Mouse (Mus musculus) lung, postnatal 36 days (tissue): ENCODE results near the gene Cacna2d3.

Experiments used
- DNase-seq: peaks from one replicate; pipeline ENCODE4 v3.0.0; 2022; ENCODE audit warnings: mixed read lengths

Cacna2d3 gene

DNA sequence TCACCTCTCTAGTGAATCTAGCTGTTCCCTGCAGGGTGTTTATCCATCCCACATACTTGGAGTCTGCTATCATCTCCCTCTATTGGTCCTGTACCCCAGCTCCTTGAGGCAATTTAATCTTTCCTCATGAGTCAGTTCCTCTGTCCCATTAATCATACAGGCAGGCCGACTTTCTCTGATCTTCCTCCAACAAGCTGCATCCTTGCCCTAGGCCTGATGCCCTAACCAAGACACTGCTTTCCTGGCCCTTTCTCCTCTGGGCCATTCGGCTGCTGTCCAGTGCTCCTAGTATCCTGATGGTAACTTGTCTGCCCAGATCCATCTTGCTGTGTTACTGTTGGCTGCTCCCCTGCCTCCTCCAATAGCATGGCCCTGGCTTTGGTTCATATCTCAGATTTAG, 737.4 kb downstream of the Cacna2d3 start:
- peak; percentile 11 for DNase-seq

DNA sequence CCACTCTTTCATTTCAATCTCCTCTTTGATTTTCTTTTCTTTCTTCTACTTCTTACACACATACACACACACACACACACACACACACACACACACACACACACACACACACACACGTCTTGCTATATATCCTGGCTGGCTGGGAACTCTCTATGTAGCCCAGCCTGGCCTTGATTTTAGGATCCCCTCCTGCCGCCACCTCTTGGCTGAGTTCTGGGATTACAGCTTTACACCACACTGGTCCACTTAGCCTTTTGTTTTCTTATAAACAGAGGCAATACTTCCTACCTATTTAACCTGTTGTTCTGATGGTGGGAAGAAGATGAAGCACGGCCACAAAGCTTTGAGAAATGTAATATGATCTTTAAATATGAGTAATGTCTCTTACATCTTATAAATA, 741.2 kb downstream of the Cacna2d3 start:
- DNase-seq, result no peak

- DNase-seq, result no peak
These were observed 742.4 kb downstream of the Cacna2d3 start for GRCm38 (mm10) chr14:28979230-28979629.

DNA sequence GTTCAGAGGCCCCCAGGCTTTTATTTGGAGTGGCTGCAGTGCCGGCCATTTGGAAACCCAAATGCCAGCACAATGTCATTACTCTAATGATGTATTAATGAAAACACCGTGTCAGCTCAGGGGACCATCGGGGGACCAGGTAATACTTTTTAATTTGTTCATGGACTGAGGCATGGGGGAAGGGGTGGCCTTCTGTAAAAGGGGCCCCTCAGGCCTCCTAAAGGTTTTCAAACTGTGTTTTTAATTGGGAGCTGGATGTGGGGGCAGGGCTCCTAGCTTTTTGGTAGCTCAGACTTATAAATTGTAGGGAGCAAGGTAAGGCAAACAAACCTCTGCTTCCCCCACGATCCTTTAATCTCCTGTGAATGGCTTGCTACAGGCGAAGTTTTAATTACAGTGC, 749.0 kb downstream of the Cacna2d3 start:
- no peak for DNase-seq

GRCm38 (mm10) chr14:28969247-28969646, 752.4 kb downstream of the Cacna2d3 start:
- DNase-seq, result no peak

DNA sequence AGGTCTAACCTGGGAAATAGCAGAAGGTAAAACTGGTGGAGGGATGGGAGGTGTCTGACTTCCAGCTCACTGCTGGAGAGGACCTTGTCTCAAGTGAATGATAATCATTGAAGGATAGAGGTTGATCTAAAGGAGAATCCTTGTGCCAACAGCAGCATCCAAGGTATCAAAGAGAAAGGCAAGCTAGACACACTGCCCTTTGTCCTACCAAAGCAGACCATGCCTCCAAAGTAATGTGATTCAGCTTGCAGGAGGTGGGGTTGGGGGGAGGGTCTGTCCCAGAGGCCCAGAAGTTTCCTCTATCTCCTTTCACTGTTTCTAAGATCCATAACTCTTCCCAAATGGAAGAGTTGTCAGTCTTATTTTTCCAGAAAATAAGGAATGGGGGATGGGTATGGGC, 754.8 kb downstream of the Cacna2d3 start:
- no peak for DNase-seq

GRCm38 (mm10) chr14:28961379-28961778, 760.3 kb downstream of the Cacna2d3 start:
- DNase-seq, result no peak

DNA sequence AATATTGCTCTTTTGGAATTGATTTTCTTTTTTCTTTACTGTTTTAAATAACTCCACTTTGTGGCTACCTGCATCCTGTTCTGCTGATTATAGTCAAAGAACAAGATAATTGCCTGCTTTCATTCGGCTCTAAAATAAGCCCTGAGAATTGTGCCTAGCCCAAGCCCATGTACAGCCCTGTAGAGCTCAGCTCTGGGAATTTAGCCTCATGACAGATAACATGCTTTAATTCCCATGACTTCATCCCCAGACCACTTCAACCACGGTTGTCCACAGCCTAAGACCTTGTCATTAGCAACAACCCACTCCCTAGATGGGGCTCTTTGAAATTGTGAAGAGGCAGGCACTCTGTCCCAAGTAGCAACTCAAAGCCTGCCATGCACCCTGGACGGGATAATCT, 762.6 kb downstream of the Cacna2d3 start:
- no peak for DNase-seq

GRCm38 (mm10) chr14:28958131-28959015, 763.3 kb downstream of the Cacna2d3 start:
- no peak for DNase-seq

GRCm38 (mm10) chr14:28955181-28955580, 766.5 kb downstream of the Cacna2d3 start:
- DNase-seq, result no peak

GRCm38 (mm10) chr14:28954588-28954987, 767.1 kb downstream of the Cacna2d3 start:
- DNase-seq, result no peak

GRCm38 (mm10) chr14:28954086-28954485, 767.6 kb downstream of the Cacna2d3 start:
- DNase-seq, result no peak

GRCm38 (mm10) chr14:28953409-28953808, 768.3 kb downstream of the Cacna2d3 start:
- DNase-seq, result no peak

DNA sequence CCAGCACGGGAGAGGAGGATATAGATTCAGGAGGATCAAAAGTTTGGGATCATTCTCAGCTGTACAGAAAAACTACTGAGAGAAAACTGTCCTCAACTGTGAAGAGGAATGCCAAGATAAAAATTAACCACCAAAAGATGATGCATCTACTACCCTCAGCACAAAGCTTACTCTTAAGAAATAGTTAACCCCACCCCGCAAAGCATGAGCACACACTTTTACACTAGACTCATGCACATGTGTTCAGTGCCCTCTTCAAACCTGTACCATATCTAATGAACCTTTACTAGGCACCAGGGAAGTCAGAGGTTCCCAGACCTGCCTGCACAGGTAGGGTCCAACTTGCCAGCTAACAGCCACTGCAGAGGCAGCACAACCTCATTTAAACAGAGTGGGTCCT, 771.2 kb downstream of the Cacna2d3 start:
- DNase-seq, result no peak

GRCm38 (mm10) chr14:28949785-28950184, 771.9 kb downstream of the Cacna2d3 start:
- DNase-seq, result peak; percentile 1

DNA sequence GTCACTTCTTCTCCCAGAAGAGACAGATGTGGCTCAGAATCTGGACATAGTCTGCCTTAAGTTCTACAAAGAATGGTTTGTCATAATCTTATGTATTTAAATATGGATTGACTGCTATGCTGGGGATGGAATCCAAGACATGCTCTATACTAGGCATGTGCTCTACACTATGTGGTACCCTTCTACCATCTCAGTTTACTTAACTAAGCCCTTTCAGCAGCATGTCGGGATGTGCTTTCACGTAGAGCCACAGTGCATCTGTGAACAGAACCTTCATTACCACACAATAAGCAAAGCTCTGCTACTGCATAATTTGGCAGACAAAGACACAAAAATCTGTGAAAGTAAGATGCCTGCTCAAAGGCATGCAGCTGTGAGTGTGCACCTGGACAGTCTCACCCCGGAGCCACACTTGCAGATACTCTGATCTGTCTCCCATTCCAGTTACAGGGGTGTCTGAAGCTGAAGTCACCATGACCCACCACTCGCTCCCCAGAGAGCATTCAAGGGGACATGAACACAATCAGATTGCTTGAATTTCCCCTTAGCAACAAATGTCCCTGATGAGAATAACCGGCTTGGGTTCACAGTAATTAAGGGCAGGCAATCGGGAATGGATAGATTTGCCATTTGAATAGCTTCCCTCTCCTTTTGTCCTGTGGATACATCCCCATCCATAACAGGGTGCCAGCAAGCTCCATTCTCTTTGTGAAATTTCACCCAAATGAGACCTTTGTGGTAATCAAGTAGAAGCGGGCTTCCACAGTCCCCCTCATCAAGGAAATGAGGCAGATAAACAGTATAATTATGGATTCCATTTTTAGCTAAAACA, 773.4 kb downstream of the Cacna2d3 start:
- DNase-seq, result no peak

DNA sequence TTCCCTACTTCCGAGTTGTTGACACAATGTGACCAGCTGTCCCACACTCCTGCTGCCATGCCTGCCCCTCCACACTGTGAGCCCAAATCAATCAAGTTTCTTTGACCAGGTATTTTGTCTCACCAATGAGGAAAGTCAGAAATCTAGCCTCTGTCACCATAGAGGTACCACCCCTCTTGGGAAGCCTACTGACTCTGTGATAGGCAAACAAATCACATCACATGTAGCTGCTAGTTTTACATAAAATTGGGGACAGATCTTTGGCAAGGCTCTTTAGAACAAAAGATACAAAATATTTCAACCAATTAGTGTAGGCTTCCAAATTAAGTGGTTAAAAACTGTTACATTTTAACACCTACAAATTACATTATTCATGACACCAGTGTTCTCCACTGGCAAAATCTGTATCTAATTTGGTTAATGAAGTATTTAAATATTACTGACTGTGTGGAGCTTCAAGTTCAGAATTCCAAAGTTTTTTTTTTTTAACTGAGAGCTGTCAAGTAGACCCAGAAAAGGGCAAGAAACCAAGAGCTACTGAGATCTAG, 788.8 kb downstream of the Cacna2d3 start:
- DNase-seq, result no peak

DNA sequence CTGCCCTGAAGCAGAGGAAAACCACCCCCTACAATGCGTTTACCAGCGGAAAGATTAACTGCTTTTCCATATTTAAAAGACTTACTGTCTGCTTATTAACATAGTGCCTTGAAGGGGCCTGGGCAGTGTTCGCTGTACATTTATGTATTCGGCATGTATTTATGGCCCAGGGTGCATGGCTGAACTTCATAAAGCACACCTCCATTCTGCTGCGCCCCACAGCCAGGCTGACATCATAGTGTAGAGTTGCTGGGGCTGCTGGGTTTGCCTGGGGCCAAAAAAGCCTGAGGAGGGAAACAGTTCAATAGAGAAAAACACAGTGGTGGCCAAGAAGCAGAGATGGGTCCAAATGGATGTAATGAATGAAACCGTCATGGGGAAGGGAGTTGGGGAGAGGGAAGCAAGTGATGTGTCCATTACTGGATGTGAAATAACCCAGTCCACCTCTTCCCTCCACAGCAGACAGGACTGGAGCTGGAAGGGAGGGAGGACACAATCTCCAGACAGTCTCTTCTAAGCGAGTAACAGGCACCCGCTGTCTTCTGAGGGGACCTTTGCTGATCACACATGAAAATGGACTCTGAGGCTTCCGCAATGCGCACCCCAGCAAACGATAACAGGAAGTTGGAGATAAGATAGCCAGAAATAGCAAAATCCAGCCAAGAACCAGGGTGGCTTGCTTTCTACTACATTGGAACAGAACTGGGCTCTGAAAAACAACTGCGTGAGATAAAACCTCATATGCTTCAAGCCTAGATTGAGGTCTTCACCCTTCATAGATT, 798.3 kb downstream of the Cacna2d3 start:
- no peak for DNase-seq

DNA sequence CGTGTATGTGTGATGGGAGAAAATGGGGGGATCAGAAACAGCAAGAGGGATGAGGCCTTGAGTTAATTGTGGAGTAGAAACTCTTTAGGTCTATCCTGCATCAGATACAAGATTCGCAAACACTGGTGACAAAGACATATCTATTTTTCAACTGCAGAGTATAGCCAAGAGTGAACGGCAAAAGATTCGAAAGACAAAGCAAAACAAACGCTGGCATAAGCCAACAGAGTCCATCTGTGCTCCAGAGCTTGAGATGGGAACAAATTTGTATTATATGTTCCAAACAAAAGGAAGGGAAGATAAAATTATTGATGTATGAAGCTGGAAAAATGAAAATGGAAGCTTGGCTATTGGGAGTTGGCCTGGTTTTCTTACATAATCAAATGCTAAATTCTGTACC, 802.8 kb downstream of the Cacna2d3 start:
- no peak for DNase-seq

GRCm38 (mm10) chr14:28915004-28915403, 806.7 kb downstream of the Cacna2d3 start:
- DNase-seq, result no peak

GRCm38 (mm10) chr14:28907659-28908058, 814.0 kb downstream of the Cacna2d3 start:
- no peak for DNase-seq

DNA sequence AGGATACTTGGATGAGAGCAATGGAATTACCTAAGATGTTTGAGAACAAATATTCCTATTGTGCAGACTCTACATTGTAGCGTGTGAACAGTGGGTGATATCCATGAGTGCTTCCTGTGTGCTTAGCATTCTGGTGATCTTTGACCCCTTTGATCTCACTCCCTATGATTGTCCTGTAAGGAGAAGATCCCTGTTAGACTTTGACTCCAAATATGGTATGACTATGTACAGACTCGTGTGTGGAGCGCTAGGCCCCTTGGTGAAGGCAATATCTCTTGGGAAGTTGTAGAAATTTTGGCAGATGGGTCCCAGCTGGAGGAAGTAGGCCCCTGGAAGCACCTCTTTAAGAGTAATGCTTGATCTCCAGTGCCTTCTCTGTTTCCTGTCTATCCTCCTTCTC, 829.1 kb downstream of the Cacna2d3 start:
- DNase-seq, result no peak

DNA sequence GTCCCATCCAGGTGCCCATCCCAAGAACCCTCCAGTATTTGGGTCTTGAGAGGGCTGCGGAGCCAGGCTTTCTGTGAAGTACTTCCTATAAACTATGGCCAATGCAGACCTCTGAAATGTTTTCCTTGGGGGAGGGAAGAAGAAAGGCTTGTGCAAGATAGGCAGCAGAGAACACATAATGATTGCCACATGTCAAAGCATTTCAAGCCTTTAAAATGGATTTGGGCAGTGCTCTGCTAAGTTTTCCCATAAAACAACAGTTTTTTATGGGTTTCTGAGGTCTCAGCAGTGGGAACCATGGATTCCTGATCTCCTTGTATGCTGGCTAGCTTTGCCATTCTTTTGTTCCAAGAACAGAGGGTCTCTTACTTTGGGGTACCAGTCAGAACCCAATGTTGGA, 834.3 kb downstream of the Cacna2d3 start:
- DNase-seq, result no peak
